Mouse (Mus musculus): ENCODE data around the gene Susd6. TPM values are rescaled to one million over a fixed set of nuclear protein-coding genes. Genes with fewer than 3 reads are reported as not detected.

The Susd6 gene
- polyA plus RNA-seq, 1 experiment, result 46.3 TPM

DNA sequence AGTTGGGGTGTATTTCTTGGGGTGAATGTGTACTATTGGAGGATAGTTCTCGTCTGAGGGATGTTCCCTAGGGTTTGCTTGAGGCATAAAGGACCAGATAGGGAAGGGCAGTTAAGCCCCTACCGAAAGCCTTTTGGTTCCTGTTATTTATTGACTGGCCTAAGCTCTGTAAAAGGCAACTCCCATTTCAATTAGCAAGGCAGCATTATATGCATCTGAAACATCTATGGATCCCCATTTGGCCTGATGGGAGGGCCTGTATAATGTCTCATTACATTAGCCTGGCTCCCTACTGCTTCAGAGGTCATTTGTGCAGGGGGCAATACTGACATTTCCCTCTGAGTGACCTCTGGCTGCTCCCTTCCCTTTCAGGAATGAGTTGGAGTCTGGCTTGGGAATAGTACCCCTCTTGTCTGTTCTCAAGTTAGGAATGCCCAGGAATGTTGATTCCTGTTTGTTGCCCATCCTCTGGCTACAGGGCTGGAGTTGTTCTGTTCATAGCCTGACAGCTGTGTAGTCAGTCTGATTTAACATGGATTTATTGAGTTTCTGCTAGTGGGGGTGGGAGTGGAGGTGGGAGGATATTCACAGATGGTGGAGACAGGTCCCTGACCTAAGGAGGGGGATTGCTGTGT, 17.3 kb downstream of the Susd6 start:
- TF ChIP-seq CTCF (IDR thresholded peaks at IDR 0.05; ENCODE audit: borderline replicate concordance, insufficient read depth, low read depth, low read length), result no peak
- no peak for TF ChIP-seq POLR2A (IDR thresholded peaks at IDR 0.05; ENCODE audit: borderline replicate concordance, insufficient read depth, low read length)

DNA sequence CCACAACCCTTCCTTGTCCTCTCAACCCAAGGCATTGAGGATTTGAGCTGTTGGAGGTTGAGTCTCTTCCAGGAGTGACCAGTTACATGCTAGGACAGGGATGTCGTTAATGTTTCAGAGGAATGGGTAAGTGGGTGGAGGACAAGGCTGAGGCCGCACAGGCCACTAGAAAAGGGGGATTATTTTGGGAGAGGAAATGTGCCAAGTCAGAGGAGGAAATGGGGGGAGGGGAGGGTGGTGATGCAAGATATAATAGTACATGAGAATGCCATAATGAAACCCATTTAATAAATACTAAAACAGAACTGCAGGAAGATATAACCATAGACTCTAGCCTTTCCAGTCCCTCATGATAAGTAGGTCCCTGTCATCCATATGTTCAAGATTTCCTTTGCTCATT, 19.7 kb downstream of the Susd6 start:
- Histone ChIP-seq H3K4me3 (replicated peaks; ENCODE audit: insufficient read depth, low read depth, low read length) (no peak overlapping the region), H3K27ac (ENCODE audit: insufficient read depth, low read length) (no peak overlapping the region), H3K4me1 (ENCODE audit: control insufficient read depth, insufficient read depth, low read length) (peaks cover 26% of the 10 kb centered on the region; the same call in 1 of the 2 replicates), H3K27me3 (ENCODE audit: control insufficient read depth, insufficient read depth, low read length) (no peaks in the 10 kb centered on the region)
- TF ChIP-seq CTCF (IDR thresholded peaks at IDR 0.05; ENCODE audit: borderline replicate concordance, insufficient read depth, low read depth, low read length) (no peak), POLR2A (IDR thresholded peaks at IDR 0.05; ENCODE audit: borderline replicate concordance, insufficient read depth, low read length) (no peak)
- DNase-seq, result no peak
- 30% methylated on average over 2 of the region's 2 CpGs for WGBS

More for the DNA sequence above, 17.3 kb downstream of the Susd6 start:
- H3K27me3 ChIP-seq (ENCODE audit: control insufficient read depth, insufficient read depth, low read length), result no peaks in the 10 kb centered on the region
- no peak for DNase-seq
- WGBS, result 75% methylated on average over 2 of the region's 2 CpGs
- H3K4me1 ChIP-seq (ENCODE audit: control insufficient read depth, insufficient read depth, low read length), result peaks cover 22% of the 10 kb centered on the region; the same call in 1 of the 2 replicates
- peak overlapping the region; percentile 1 for H3K27ac ChIP-seq (ENCODE audit: insufficient read depth, low read length)
- no peak overlapping the region for H3K4me3 ChIP-seq (replicated peaks; ENCODE audit: insufficient read depth, low read depth, low read length)

DNA sequence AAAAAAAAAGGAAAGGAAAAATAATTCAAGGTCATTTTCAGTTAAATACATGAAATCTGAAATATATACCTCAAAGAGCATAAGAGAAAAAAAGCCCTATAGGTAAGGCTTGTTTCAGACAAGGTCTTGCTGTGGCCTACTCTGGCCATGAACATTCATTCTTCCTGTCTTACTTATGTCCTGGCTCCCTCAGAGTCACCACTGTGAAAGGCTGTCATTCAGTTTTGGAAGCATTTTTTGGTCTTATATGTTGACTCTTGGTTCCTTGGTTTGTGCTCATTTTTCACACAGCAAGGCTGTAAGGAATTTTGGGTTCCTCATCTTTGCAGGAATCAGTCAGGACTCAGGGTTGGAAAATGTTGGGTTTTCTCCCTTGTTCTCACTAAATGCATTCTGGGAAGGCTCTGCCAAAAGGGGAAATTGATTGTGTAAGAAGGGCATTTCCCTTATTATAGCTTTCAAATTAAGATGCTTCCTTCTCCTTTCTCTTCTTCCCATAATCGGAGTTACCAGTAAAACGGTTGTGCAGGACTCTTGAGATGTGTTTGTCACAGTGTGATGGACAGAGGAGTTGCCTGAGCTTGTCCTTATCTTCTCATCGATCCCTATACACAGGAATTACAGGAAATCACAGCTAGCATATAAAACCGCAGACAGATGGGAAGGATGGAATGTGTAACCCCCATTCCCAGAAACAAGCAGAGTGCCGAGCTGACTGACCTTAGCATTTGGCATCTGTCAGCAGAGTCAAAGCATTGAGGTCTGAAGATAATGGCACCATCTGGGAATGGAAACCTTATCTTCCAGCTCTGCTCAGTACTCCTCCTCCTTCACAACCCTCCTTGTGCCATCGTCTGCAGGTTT, 21.6 kb downstream of the Susd6 start:
- Histone ChIP-seq H3K27ac (ENCODE audit: insufficient read depth, low read length) (peak overlapping the region; percentile 6), H3K4me3 (replicated peaks; ENCODE audit: insufficient read depth, low read depth, low read length) (no peak overlapping the region), H3K4me1 (ENCODE audit: control insufficient read depth, insufficient read depth, low read length) (peaks cover 38% of the 10 kb centered on the region; the same call in 1 of the 2 replicates), H3K27me3 (ENCODE audit: control insufficient read depth, insufficient read depth, low read length) (no peaks in the 10 kb centered on the region)
- no peak for TF ChIP-seq POLR2A (IDR thresholded peaks at IDR 0.05; ENCODE audit: borderline replicate concordance, insufficient read depth, low read length)
- TF ChIP-seq CTCF (IDR thresholded peaks at IDR 0.05; ENCODE audit: borderline replicate concordance, insufficient read depth, low read depth, low read length), result no peak
- 14% methylated on average over 6 of the region's 6 CpGs for WGBS
- DNase-seq, result peak in 1 of 2 experiments; percentile 49

DNA sequence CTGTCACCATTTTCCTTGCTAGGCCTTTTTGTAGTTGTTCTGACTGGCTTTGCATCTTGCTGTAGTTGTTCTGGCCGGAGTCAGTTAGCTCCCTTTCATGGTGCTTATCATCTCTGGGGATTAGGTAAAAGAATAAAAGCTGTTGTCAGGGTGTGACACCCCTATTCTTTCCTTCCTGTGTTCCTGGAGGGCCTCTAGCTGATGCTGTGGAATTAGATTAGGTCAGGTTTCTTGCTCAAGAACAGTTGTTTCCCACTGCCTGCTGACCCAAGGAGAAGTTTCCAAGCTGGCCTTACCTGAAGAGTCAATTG, 22.2 kb downstream of the Susd6 start:
- Histone ChIP-seq H3K4me1 (ENCODE audit: control insufficient read depth, insufficient read depth, low read length) (peaks cover 40% of the 10 kb centered on the region; the same call in 1 of the 2 replicates), H3K27me3 (ENCODE audit: control insufficient read depth, insufficient read depth, low read length) (no peaks in the 10 kb centered on the region), H3K4me3 (replicated peaks; ENCODE audit: insufficient read depth, low read depth, low read length) (no peak overlapping the region), H3K27ac (ENCODE audit: insufficient read depth, low read length) (peak overlapping the region; percentile 6)
- TF ChIP-seq POLR2A (IDR thresholded peaks at IDR 0.05; ENCODE audit: borderline replicate concordance, insufficient read depth, low read length), result no peak
- TF ChIP-seq CTCF (IDR thresholded peaks at IDR 0.05; ENCODE audit: borderline replicate concordance, insufficient read depth, low read depth, low read length), result no peak
- 73% methylated on average over 1 of the region's 1 CpGs for WGBS
- no peak for DNase-seq

DNA sequence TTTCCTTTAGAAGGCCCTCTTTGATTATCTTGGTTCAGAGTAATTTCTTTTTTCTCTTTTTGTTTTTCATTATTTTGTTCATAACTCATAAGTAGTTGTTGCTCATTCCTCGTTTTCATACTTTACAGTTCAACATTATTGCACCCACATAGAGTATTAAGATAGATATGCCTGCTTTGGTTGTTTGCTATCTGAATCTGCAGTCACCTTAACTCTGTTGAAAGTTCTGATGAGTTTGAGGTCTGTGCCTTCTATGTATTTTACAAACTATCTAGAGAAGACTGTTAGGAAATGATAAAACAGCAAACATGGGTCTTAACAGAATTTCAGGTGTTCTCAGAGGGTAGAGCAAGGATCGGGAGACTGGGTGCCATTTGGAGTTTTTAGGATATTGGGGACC, 23.1 kb downstream of the Susd6 start:
- no peak overlapping the region for H3K4me3 ChIP-seq (replicated peaks; ENCODE audit: insufficient read depth, low read depth, low read length)
- WGBS, result 88% methylated on average over 2 of the region's 2 CpGs
- TF ChIP-seq CTCF (IDR thresholded peaks at IDR 0.05; ENCODE audit: borderline replicate concordance, insufficient read depth, low read depth, low read length) (no peak), POLR2A (IDR thresholded peaks at IDR 0.05; ENCODE audit: borderline replicate concordance, insufficient read depth, low read length) (no peak)
- peaks cover 40% of the 10 kb centered on the region; the same call in 1 of the 2 replicates for H3K4me1 ChIP-seq (ENCODE audit: control insufficient read depth, insufficient read depth, low read length)
- H3K27me3 ChIP-seq (ENCODE audit: control insufficient read depth, insufficient read depth, low read length), result no peaks in the 10 kb centered on the region
- no peak for DNase-seq
- no peak overlapping the region for H3K27ac ChIP-seq (ENCODE audit: insufficient read depth, low read length)

GRCm38 (mm10) chr12:80813872-80814271, 23.6 kb downstream of the Susd6 start:
- TF ChIP-seq CTCF (IDR thresholded peaks at IDR 0.05; ENCODE audit: borderline replicate concordance, insufficient read depth, low read depth, low read length), result no peak
- no peak for TF ChIP-seq POLR2A (IDR thresholded peaks at IDR 0.05; ENCODE audit: borderline replicate concordance, insufficient read depth, low read length)
- Histone ChIP-seq H3K27ac (ENCODE audit: insufficient read depth, low read length) (no peak overlapping the region), H3K27me3 (ENCODE audit: control insufficient read depth, insufficient read depth, low read length) (no peaks in the 10 kb centered on the region), H3K4me1 (ENCODE audit: control insufficient read depth, insufficient read depth, low read length) (peaks cover 40% of the 10 kb centered on the region; the same call in 1 of the 2 replicates), H3K4me3 (replicated peaks; ENCODE audit: insufficient read depth, low read depth, low read length) (no peak overlapping the region)
- WGBS, result 90% methylated on average over 4 of the region's 4 CpGs
- DNase-seq, result no peak

- no peak for DNase-seq
- Histone ChIP-seq H3K4me1 (ENCODE audit: control insufficient read depth, insufficient read depth, low read length) (peaks cover 42% of the 10 kb centered on the region; the same call in 1 of the 2 replicates), H3K27me3 (ENCODE audit: control insufficient read depth, insufficient read depth, low read length) (no peaks in the 10 kb centered on the region), H3K27ac (ENCODE audit: insufficient read depth, low read length) (no peak overlapping the region; the same call in 1 of the 2 replicates), H3K4me3 (replicated peaks; ENCODE audit: insufficient read depth, low read depth, low read length) (no peak overlapping the region)
- no peak for TF ChIP-seq CTCF (IDR thresholded peaks at IDR 0.05; ENCODE audit: borderline replicate concordance, insufficient read depth, low read depth, low read length)
- no peak for TF ChIP-seq POLR2A (IDR thresholded peaks at IDR 0.05; ENCODE audit: borderline replicate concordance, insufficient read depth, low read length)
- WGBS, result 43% methylated on average over 3 of the region's 3 CpGs
Observed at GRCm38 (mm10) chr12:80814529-80814928, 24.2 kb downstream of the Susd6 start.

Data from cerebellum, adult 2 months (tissue).